Mouse (Mus musculus) cortical plate, adult 2 months (tissue): ENCODE measurements around the gene Synpo2. TPM values are rescaled to one million over a fixed set of nuclear protein-coding genes. Genes with fewer than 3 reads are reported as not detected.

Experiments used
- H3K27ac ChIP-seq: fragments of 200-500 bp; 2 replicates; pipeline ENCODE4 v1.5.1; 2012; ENCODE audit warnings: low read length, control low read depth, inconsistent platforms; ENCODE audit not compliant: insufficient read depth
- H3K4me1 ChIP-seq: fragments of 200-500 bp; 2 replicates; pipeline ENCODE4 v1.6.1; 2011; ENCODE audit warnings: low read length; ENCODE audit not compliant: control insufficient read depth, insufficient read depth
- H3K4me3 ChIP-seq: fragments of 200-500 bp; 2 replicates; pipeline ENCODE4 v1.5.1; 2011; ENCODE audit warnings: mild to moderate bottlenecking, low read length, control low read depth; ENCODE audit not compliant: insufficient read depth
- CTCF ChIP-seq: fragments of 200-500 bp; IDR thresholded peaks from 2 replicates; pipeline ENCODE4 v1.5.1; 2011; ENCODE audit warnings: mild to moderate bottlenecking, control low read depth, low read length; ENCODE audit not compliant: insufficient read depth; ENCODE audit errors: extremely low read depth
- POLR2A ChIP-seq: fragments of 200-500 bp; IDR thresholded peaks from 2 replicates; pipeline ENCODE4 v1.6.1; 2011; ENCODE audit warnings: mild to moderate bottlenecking, low read length, control low read depth; ENCODE audit not compliant: insufficient read depth; ENCODE audit errors: extremely low read depth
- polyA plus RNA-seq: library from polyadenylated mRNA; depleted of rRNA; stranded (reverse); fragments of >200 nt; gene quantifications from 2 replicates; pipeline ENCODE4 v1.2.3, GENCODE M21; 2012

Gene Synpo2
- polyA plus RNA-seq, 1 experiment: 3.2 TPM

GRCm38 (mm10) chr3:123205485-123205884, 30.5 kb downstream of the Synpo2 start:
- no peak overlapping the region for H3K4me3 ChIP-seq
- H3K27ac ChIP-seq: no peak overlapping the region
- no peaks in the 10 kb centered on the region; the same call in 1 of the 2 replicates for H3K4me1 ChIP-seq
- TF ChIP-seq POLR2A: no peak
- TF ChIP-seq CTCF: no peak

- Histone ChIP-seq H3K4me1 (no peaks in the 10 kb centered on the region; the same call in 1 of the 2 replicates), H3K4me3 (no peak overlapping the region), H3K27ac (no peak overlapping the region)
- TF ChIP-seq CTCF (no peak), POLR2A (no peak)
Observed at GRCm38 (mm10) chr3:123205065-123205464, 30.9 kb downstream of the Synpo2 start.

GRCm38 (mm10) chr3:123204658-123205057, 31.3 kb downstream of the Synpo2 start:
- Histone ChIP-seq H3K4me3 (no peak overlapping the region), H3K27ac (no peak overlapping the region), H3K4me1 (no peaks in the 10 kb centered on the region; the same call in 1 of the 2 replicates)
- TF ChIP-seq POLR2A (no peak), CTCF (no peak)

GRCm38 (mm10) chr3:123201798-123202197, 34.2 kb downstream of the Synpo2 start:
- Histone ChIP-seq H3K4me3 (no peak overlapping the region), H3K4me1 (no peaks in the 10 kb centered on the region; the same call in 1 of the 2 replicates)
- no peak for TF ChIP-seq CTCF
- TF ChIP-seq POLR2A: no peak

DNA sequence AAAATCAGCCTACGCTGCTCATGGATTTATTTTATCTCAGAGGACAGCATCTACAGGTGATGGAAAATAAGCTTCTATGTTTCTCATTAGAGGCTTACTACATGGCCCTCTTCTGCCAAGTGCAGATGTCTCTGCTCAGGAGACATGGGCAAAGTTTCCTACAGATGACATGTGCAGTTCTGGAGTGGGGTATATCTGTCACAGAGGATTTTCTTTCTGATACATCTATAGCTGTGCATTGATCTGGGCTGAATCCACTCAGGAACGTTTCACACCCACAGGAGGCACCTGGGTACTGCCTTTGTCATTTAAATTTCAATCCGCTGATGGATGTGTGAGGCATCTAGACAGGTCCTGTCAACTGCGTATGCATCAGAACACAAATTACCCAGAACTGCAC, 42.2 kb downstream of the Synpo2 start:
- Histone ChIP-seq H3K4me1 (no peaks in the 10 kb centered on the region), H3K27ac (no peak overlapping the region), H3K4me3 (no peak overlapping the region)
- TF ChIP-seq CTCF (no peak), POLR2A (no peak)

More at GRCm38 (mm10) chr3:123201798-123202197, 34.2 kb downstream of the Synpo2 start:
- H3K27ac ChIP-seq: no peak overlapping the region

DNA sequence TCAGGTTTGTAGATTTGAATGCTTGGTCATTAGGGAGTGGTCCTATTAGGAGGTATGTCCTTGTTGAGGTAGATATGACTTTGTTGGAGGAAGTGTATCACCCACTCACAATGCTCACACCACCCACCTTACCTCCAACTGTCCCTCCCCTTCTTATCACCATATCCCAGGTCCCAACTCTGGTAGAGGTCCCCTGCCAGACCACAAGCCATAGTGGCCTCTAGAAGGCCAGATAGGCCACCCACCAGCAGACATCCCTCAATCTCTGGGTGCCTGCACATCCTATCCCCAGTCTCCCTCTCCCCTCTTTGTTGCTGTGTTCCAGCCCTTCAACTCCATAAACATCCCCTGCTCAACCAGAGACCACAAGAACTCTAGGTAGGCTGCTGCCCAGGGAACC, 44.3 kb downstream of the Synpo2 start:
- no peak for TF ChIP-seq CTCF
- no peak for TF ChIP-seq POLR2A
- no peak overlapping the region for H3K27ac ChIP-seq
- no peak overlapping the region for H3K4me3 ChIP-seq
- no peaks in the 10 kb centered on the region for H3K4me1 ChIP-seq

DNA sequence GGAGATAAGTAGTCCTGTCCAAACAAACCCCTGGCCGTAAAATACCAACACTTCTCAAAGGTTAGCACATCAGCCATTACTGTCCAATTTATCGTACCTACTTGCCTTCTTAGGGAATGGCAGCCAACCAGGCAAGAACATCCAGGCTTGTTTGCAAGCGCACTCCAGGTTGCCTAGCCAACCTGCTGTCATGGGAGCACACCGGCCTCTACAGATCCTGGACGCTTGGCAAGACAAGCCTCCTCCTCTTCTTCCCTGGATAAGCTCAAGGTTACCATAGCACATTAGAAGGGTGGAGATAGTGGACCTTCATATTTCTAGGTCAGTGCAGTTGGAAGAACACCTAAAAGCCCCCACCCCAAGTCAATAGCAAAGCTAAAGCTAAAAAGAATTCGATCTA, 45.6 kb downstream of the Synpo2 start:
- Histone ChIP-seq H3K4me3 (no peak overlapping the region), H3K27ac (no peak overlapping the region), H3K4me1 (no peaks in the 10 kb centered on the region)
- no peak for TF ChIP-seq CTCF
- no peak for TF ChIP-seq POLR2A

GRCm38 (mm10) chr3:123189826-123190225, 46.1 kb downstream of the Synpo2 start:
- Histone ChIP-seq H3K27ac (no peak overlapping the region), H3K4me3 (no peak overlapping the region), H3K4me1 (no peaks in the 10 kb centered on the region)
- TF ChIP-seq CTCF (no peak), POLR2A (no peak)

GRCm38 (mm10) chr3:123188616-123189230, 47.2 kb downstream of the Synpo2 start:
- no peak for TF ChIP-seq POLR2A
- TF ChIP-seq CTCF: no peak
- H3K4me1 ChIP-seq: no peaks in the 10 kb centered on the region
- H3K27ac ChIP-seq: no peak overlapping the region
- H3K4me3 ChIP-seq: no peak overlapping the region

DNA sequence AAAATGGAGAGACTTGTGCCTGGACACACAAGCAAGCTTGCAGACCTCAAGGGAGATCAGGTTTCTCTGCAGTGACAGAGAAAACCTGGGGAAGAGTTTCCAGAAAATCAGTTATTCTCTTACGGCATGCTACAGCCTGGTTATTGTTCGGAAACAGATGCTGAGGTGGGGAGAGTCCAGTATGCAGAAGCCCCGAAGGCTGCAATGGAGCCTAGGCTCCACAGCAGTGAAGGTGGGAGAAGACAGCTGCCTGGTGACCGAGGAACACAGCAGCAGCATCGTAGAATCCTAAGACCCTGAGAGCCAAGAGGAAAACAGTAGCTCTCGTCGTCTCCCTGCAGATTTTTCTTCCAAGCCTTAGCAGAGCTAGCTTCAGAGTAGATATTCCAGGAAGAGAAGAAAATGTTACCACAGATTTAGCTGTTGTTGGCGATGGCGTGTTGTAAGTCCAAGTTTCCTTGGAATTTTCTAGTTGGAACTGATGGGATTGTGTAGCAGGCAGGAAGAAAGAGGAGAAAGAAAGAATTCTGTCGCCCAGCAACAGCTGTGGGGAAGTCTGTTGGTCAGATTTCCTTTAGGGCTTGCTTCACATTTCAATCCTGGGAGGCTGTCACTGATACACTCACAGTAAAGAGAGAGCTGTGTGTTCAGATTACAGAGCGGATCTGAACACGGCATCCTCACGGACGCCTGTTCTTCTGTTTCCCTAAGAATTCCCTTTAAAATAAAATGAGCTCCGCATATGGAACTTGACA, 48.4 kb downstream of the Synpo2 start:
- no peak overlapping the region for H3K4me3 ChIP-seq
- no peak overlapping the region for H3K27ac ChIP-seq
- no peaks in the 10 kb centered on the region for H3K4me1 ChIP-seq
- TF ChIP-seq POLR2A (no peak), CTCF (no peak)
